Mouse (Mus musculus): ENCODE data around the gene Tctn1.

- TF ChIP-seq ZMIZ1 (IDR thresholded peaks at IDR 0.05; ENCODE audit: low read depth, low read length) (no peak), CTCF (IDR thresholded peaks at IDR 0.05 in 2 of 3, conservative IDR thresholded peaks at IDR 0.05 in 1 of 3; ENCODE audit: control insufficient read depth in 1 of 3, insufficient read depth in 1 of 3, low read depth in 2 of 3, low read length in 3 of 3, poor library complexity in 1 of 3, severe bottlenecking in 1 of 3) (no peak), POLR2A (IDR thresholded peaks at IDR 0.05; ENCODE audit: control insufficient read depth in 1 of 2, insufficient read depth in 1 of 2, low read depth in 1 of 2, low read length in 2 of 2, poor library complexity in 1 of 2) (no peak)
Measured at GRCm38 (mm10) chr5:122217636-122218035, 46.6 kb downstream of the Tctn1 start.

All from MEL (cell line).